Mouse (Mus musculus) A20 (cell line): ENCODE data around the gene Ephb1.

Experiments
- DNase-seq: peaks from one replicate; pipeline ENCODE4 v3.0.0-alpha.2; 2011; ENCODE audit warnings: low read depth, low spot score

Ephb1 gene

DNA sequence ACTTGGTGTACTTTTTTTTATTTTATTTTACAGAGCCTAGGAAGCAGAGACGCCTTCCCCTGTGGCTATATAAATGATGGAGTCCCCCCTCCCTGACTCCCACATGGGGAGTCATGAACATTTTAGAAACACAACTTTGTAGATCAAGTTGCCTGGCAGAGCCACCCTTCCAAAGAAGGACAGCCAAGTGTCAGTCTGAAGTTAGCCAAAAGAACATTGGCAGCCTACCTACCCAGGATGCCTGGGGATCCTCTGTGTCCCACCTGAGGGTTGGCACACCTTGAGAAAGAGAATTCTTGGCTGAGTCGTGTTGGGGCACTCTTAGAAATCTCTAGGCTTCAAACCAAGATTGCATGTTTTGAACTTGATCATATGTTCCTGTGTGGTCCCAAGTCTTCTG is 360.4 kb downstream of the Ephb1 start:
- no peak for DNase-seq

DNA sequence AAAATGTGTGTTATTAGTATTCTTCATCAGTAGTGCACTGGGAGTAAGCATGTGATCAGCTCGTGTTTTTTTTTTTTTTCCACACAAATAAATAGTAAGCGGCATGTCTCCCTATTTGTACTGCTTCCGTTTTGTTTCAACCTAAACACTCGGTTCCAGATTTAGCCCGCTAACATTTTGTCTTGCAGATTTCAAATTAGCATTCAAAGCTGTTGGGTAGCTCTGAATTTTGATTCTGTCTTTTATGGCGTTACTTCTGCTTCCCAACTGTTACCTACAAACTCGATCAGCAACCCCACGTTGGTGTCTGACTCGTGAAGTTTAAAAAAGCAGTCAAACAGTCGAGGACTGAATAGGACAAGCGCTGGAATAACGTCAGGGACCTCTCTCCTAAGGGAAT is 363.7 kb downstream of the Ephb1 start:
- no peak for DNase-seq

- no peak for DNase-seq
Measured at GRCm38 (mm10) chr9:101990032-101990431, 364.5 kb downstream of the Ephb1 start.

DNA sequence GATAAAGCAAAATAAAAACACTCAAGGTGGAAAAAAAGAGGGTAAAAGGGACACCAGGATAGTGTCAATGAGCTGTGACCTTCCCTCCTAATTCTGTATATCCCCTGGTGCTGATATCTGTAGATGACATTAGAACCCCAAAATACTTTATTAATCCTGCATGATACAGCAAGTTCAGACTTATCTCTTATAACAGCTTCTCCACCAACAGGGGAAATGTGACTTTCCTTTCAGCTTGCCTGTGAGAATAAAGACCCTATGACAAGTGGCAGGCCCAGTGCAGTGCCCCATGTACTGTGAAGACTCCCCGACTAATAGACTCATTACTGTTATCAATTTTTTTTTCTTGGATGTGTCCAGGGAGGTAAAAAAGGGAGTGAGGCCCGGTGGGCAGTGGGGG is 367.6 kb downstream of the Ephb1 start:
- DNase-seq: no peak

DNA sequence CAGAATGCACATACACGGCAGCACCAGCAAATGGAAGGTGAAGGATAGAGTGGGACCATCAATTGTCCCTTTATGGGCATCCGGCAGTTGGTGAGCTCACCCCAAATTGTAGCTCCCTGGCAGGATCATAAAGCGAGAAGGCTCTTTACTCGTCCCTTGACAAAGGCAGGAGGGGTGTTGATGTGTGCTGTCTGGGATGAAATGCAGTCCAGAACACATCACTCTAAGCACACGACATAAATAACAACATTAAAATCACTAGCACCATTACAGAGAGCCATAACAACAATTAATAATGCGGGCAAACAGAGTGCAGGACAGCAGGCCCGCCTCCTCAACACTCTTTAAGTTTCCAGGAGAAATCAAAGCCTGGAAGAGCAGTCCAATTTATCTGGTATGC is 372.1 kb downstream of the Ephb1 start:
- DNase-seq: no peak

- no peak for DNase-seq
Measured at GRCm38 (mm10) chr9:101981161-101981560, 373.3 kb downstream of the Ephb1 start.

GRCm38 (mm10) chr9:101976884-101977465 is 377.5 kb downstream of the Ephb1 start:
- no peak for DNase-seq

GRCm38 (mm10) chr9:101972314-101972713 is 382.2 kb downstream of the Ephb1 start:
- DNase-seq: no peak

DNA sequence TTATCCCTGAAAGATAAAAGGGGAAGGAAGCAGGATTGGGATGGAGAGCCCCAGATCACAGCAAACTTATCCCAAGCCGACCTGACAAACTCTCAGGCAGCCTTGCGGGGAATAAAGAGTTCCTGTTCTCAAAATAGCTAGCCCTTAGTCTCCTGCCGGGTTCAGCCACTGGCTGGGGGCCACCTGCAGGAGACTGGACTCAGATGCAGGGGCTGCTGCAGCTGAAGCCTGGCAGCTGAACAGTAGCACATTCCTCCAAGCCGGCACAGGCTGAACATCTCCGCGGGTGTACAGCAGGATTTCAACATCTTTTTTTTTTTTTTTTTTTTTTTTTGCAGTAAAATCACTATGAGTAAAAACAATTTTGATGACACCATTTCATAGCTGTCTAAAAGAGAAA is 382.7 kb downstream of the Ephb1 start:
- no peak for DNase-seq

- no peak for DNase-seq
Measured at GRCm38 (mm10) chr9:101956228-101956627, 398.3 kb downstream of the Ephb1 start.

GRCm38 (mm10) chr9:101954529-101954928 is 400.0 kb downstream of the Ephb1 start:
- no peak for DNase-seq

DNA sequence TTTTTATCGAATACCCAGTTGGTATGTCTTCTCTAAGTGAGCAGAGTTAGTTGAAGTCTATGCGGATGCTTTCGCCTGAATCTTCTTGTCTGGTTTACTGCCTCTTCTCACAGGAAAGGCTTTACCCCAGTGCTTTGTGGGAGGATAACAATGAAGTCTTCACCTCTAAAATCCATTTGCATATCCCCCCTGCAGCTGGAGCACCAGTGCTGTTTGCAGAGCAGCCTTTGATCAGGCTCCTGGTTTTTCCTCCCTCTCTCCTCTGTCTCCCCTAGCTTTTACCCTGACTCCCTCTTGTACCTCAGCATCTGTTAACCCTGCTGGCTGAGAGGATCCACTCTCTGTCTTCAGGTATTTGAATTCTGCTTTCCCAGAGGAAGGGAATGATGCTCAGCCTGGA is 404.4 kb downstream of the Ephb1 start:
- no peak for DNase-seq

DNA sequence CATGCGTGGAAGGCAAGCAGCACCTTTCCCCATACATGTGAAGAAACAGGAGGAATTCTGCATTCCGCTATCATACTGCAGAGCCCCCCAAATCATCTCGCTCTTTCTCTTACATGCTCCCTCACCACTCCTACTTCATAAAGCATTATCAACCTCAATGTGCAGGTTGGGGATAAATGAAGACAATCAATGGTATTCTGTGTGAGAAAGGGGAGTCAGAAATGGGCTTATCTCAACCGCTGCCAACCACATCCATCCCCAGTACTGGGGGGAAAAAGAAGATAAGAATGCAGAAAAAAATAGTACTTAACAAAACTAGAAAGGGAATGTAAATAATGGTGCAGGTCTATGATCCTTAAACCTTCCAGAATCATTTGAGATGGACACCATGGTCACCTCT is 408.7 kb downstream of the Ephb1 start:
- no peak for DNase-seq

DNA sequence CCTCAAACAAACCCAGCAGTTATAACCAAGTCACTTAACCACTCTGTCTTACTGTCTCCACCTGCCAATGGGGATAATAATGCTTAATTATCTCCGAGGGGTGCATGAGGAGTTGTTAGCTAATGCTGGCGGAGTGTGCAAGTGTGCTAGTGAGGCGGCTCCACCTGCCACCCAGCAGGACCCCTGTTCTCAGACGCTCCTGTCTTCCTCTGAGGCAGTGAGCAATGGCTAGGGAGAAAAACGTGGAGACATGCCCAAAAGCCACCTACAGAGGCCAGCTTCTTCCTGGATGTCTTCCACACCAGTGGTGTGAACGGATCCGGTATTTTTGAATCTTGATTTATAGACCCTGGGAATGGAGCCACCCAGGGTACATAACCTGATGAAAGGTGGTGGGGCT is 409.2 kb downstream of the Ephb1 start:
- DNase-seq: no peak

DNA sequence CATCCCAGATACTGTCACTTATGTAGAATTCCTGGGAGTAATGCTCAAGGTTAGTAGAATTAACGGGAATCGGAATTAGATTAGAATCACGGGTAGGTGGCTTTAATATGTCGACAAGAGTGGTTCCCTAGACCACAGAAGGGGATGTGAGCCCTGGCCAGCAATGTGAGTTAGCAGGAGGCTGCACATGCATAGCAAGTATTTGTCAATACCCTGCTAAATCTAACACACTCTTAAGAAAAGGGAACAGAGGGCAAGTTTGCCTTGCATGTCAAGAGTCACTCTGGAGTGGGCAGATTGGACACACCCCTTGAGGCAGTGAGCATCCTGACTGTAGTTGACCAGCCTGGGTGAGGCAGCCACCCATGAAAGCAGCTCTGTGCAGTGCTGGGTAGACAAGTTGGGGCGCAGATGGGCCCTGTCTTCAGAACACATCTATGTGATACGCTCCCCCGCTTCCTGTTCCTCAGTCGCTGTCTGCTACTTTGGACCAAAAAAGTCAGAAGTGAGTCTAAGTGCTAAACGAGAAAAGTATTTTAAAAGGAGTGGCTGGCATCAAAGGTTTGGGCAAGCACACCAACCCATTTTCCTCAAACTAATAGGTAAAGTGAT is 412.3 kb downstream of the Ephb1 start:
- no peak for DNase-seq

- DNase-seq: no peak
Measured at GRCm38 (mm10) chr9:101940182-101940581, 414.3 kb downstream of the Ephb1 start.

DNA sequence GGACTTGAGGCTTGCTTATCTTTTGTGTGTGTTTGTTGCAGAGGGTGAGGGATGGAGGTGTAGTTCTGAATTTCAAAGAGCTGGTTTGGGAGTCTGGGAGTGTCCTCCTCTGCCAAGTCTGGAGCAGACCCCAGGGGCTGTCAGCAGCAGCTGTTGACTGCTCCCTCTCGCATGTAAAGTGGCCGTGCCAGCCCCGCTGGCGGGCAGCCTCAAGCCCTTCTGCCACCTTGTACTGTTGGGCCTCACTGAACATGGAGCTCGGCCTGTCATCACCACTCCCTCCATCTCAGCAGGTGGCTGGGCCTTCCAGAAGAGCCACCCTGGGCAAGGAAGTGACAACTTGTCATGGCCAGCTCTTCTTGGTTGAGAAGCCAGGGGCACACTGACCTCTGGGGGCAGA is 415.5 kb downstream of the Ephb1 start:
- DNase-seq: no peak

GRCm38 (mm10) chr9:101938066-101938465 is 416.4 kb downstream of the Ephb1 start:
- DNase-seq: no peak

DNA sequence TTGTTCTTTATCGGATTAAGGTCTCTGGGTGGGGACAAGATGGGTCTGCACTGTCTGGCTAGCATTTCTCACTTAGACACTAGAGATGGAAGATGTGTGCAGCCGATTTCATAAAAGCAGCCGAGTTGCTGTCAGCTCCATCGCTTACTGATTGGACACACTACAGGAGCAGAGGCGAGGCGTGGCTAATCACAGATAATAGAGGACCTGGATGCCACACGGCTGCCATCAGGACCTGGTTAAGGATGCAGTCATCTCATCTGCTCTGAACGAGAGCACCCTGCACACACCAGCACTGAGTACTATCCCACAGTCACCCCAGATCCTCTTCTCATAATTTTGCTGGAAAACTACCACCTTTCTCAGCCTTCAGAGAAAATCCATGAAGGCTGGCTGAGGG is 419.6 kb downstream of the Ephb1 start:
- no peak for DNase-seq

DNA sequence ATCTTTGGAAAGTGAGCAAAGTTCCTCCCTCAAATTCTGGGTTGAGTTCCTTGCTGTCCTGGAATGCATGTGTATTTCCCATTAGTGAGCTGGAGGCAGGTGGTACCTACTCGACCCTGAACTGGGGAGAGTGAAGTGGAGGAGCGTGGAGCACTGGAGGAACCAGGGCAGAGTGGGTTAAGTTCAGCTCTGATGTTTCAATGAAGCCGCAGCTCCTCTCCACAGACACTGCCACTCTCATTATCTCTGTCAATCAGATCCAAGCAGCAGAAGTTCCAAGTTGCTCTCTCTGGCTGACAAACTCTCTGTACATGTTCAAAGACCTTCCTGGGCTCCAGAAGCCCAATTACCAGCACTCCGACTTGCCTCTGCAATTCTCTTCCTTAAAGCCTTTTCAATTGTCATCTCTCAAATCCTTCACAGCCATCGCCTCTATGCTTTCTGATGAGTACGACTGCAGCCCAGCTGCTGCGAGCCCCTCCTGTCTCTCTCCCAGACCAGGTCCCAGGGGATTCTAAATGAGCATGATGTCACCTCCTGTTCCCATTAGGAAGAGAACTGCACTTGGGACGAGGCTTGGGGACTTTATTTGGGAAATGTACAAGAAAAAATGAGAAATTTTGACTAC is 420.4 kb downstream of the Ephb1 start:
- DNase-seq: no peak

- DNase-seq: no peak
Measured at GRCm38 (mm10) chr9:101924829-101925228, 429.7 kb downstream of the Ephb1 start.

GRCm38 (mm10) chr9:101922846-101923245 is 431.6 kb downstream of the Ephb1 start:
- DNase-seq: no peak

- no peak for DNase-seq
Measured at GRCm38 (mm10) chr9:101919324-101919723, 435.2 kb downstream of the Ephb1 start.
